Mouse (Mus musculus) liver, embryonic 15.5 days (tissue): ENCODE measurements around the gene Prpf4. TPM values are rescaled to one million over a fixed set of nuclear protein-coding genes. Genes with fewer than 3 reads are reported as not detected.

Experiments
- ATAC-seq: fragments of 200-750 bp; cut with Nextera tagmentation; 2 replicates; pipeline ENCODE4 v1.8.0; 2017; ENCODE audit warnings: moderate number of reproducible peaks, mild to moderate bottlenecking, moderate library complexity; ENCODE audit not compliant: insufficient read depth
- H3K27ac ChIP-seq: fragments of 300-500 bp; sonication (generic); replicated peaks from 2 replicates; pipeline ENCODE4 v1.5.1; 2015; ENCODE audit warnings: mild to moderate bottlenecking, inconsistent platforms
- H3K27me3 ChIP-seq: fragments of 300-500 bp; sonication (generic); 2 replicates; pipeline ENCODE4 v1.6.1; 2015; ENCODE audit warnings: mild to moderate bottlenecking, inconsistent platforms
- H3K36me3 ChIP-seq: fragments of 300-500 bp; sonication (generic); replicated peaks from 2 replicates; pipeline ENCODE4 v1.6.1; 2015; ENCODE audit warnings: moderate library complexity, mild to moderate bottlenecking, inconsistent platforms
- H3K4me1 ChIP-seq: fragments of 300-500 bp; sonication (generic); replicated peaks from 2 replicates; pipeline ENCODE4 v1.6.1; 2015; ENCODE audit warnings: inconsistent platforms
- H3K4me2 ChIP-seq: fragments of 300-500 bp; sonication (generic); 2 replicates; pipeline ENCODE4 v1.6.1; 2015; ENCODE audit warnings: moderate library complexity, mild to moderate bottlenecking, inconsistent platforms
- H3K4me3 ChIP-seq: fragments of 300-500 bp; sonication (generic); replicated peaks from 2 replicates; pipeline ENCODE4 v1.5.1; 2015; ENCODE audit warnings: mild to moderate bottlenecking, inconsistent platforms
- H3K9ac ChIP-seq: fragments of 300-500 bp; sonication (generic); 2 replicates; pipeline ENCODE4 v1.6.1; 2015; ENCODE audit warnings: moderate library complexity, mild to moderate bottlenecking, inconsistent platforms
- H3K9me3 ChIP-seq: fragments of 300-500 bp; sonication (generic); replicated peaks from 2 replicates; pipeline ENCODE4 v1.6.1; 2016; ENCODE audit warnings: inconsistent platforms
- WGBS: fragments of 180-500 bp; shearing (Covaris S2); methylation state at CpG from one replicate; pipeline ENCODE4 v1.1.7; 2015; ENCODE audit warnings: mixed read lengths; ENCODE audit not compliant: insufficient replicate concordance; 5-methylcytosine and 5-hydroxymethylcytosine counted together
- polyA plus RNA-seq: library from polyadenylated mRNA; unstranded; fragments of >200 nt; fragmentation: Nextera tagmentation; extraction: Ambion mirVana; gene quantifications from 2 replicates; pipeline ENCODE4 v1.2.1, GENCODE M21; 2015

The Prpf4 gene
- polyA plus RNA-seq, 1 experiment from 2014 or later = 9.1 TPM

GRCm38 (mm10) chr4:62411606-62412005 is 3.0 kb downstream of the Prpf4 start:
- H3K27ac ChIP-seq = no peak overlapping the region
- no peaks in the 10 kb centered on the region for H3K27me3 ChIP-seq
- peaks cover 65% of the 10 kb centered on the region for H3K36me3 ChIP-seq
- 67% methylated on average over 10 of the region's 10 CpGs for WGBS
- peaks cover 26% of the 10 kb centered on the region for H3K4me1 ChIP-seq
- no peak for ATAC-seq
- no peak overlapping the region for H3K9ac ChIP-seq
- no peaks in the 10 kb centered on the region for H3K9me3 ChIP-seq
- no peak overlapping the region for H3K4me3 ChIP-seq
- H3K4me2 ChIP-seq = no peak overlapping the region

GRCm38 (mm10) chr4:62418448-62418847 is 9.9 kb downstream of the Prpf4 start:
- no peak overlapping the region for H3K9ac ChIP-seq
- no peak for ATAC-seq
- H3K27ac ChIP-seq = no peak overlapping the region
- H3K4me1 ChIP-seq = no peaks in the 10 kb centered on the region
- H3K36me3 ChIP-seq = peaks cover 100% of the 10 kb centered on the region
- no peaks in the 10 kb centered on the region for H3K27me3 ChIP-seq
- H3K9me3 ChIP-seq = no peaks in the 10 kb centered on the region
- no peak overlapping the region for H3K4me2 ChIP-seq
- no peak overlapping the region for H3K4me3 ChIP-seq
- WGBS = 84% methylated on average over 8 of the region's 8 CpGs

- H3K9me3 ChIP-seq = no peaks in the 10 kb centered on the region
- no peak overlapping the region for H3K9ac ChIP-seq
- peaks cover 100% of the 10 kb centered on the region for H3K36me3 ChIP-seq
- no peak for ATAC-seq
- H3K27ac ChIP-seq = no peak overlapping the region
- no peaks in the 10 kb centered on the region for H3K27me3 ChIP-seq
- H3K4me1 ChIP-seq = no peaks in the 10 kb centered on the region
- no peak overlapping the region for H3K4me2 ChIP-seq
- H3K4me3 ChIP-seq = no peak overlapping the region
- WGBS = 81% methylated on average over 6 of the region's 6 CpGs
Measured at GRCm38 (mm10) chr4:62419091-62419490, 10.5 kb downstream of the Prpf4 start.

- Histone ChIP-seq H3K36me3 (peaks cover 49% of the 10 kb centered on the region), H3K27ac (no peak overlapping the region), H3K4me3 (no peak overlapping the region), H3K9ac (no peak overlapping the region), H3K9me3 (no peaks in the 10 kb centered on the region), H3K27me3 (peaks cover 6% of the 10 kb centered on the region), H3K4me1 (peaks cover 3% of the 10 kb centered on the region), H3K4me2 (no peak overlapping the region)
- 87% methylated on average over 4 of the region's 4 CpGs for WGBS
- no peak for ATAC-seq
Measured at GRCm38 (mm10) chr4:62425891-62426290, 17.3 kb downstream of the Prpf4 start.

GRCm38 (mm10) chr4:62427978-62428758 is 19.6 kb downstream of the Prpf4 start:
- H3K27ac ChIP-seq = no peak overlapping the region
- no peak overlapping the region for H3K4me3 ChIP-seq
- peaks cover 6% of the 10 kb centered on the region for H3K27me3 ChIP-seq
- no peaks in the 10 kb centered on the region for H3K9me3 ChIP-seq
- no peak for ATAC-seq
- no peak overlapping the region for H3K4me2 ChIP-seq
- 61% methylated on average over 17 of the region's 17 CpGs for WGBS
- H3K36me3 ChIP-seq = peaks cover 26% of the 10 kb centered on the region
- H3K4me1 ChIP-seq = peaks cover 16% of the 10 kb centered on the region
- H3K9ac ChIP-seq = no peak overlapping the region

- peaks cover 16% of the 10 kb centered on the region for H3K4me1 ChIP-seq
- H3K27me3 ChIP-seq = peaks cover 6% of the 10 kb centered on the region
- H3K9me3 ChIP-seq = no peaks in the 10 kb centered on the region
- no peak overlapping the region for H3K4me2 ChIP-seq
- 64% methylated on average over 9 of the region's 9 CpGs for WGBS
- no peak overlapping the region for H3K9ac ChIP-seq
- H3K4me3 ChIP-seq = no peak overlapping the region
- peaks cover 14% of the 10 kb centered on the region for H3K36me3 ChIP-seq
- H3K27ac ChIP-seq = no peak overlapping the region
- no peak for ATAC-seq
Measured at GRCm38 (mm10) chr4:62429616-62430015, 21.0 kb downstream of the Prpf4 start.

GRCm38 (mm10) chr4:62430678-62431077 is 22.1 kb downstream of the Prpf4 start:
- Histone ChIP-seq H3K9ac (no peak overlapping the region), H3K4me1 (peaks cover 16% of the 10 kb centered on the region), H3K4me3 (no peak overlapping the region), H3K27ac (peak overlapping the region; percentile 66), H3K9me3 (no peaks in the 10 kb centered on the region), H3K4me2 (no peak overlapping the region), H3K36me3 (peaks cover 4% of the 10 kb centered on the region; the same call in 1 of the 2 replicates), H3K27me3 (peaks cover 6% of the 10 kb centered on the region)
- ATAC-seq = no peak

GRCm38 (mm10) chr4:62431522-62431921 is 22.9 kb downstream of the Prpf4 start:
- no peaks in the 10 kb centered on the region for H3K36me3 ChIP-seq
- H3K9me3 ChIP-seq = no peaks in the 10 kb centered on the region
- peaks cover 16% of the 10 kb centered on the region for H3K4me1 ChIP-seq
- no peak overlapping the region for H3K4me3 ChIP-seq
- peaks cover 6% of the 10 kb centered on the region for H3K27me3 ChIP-seq
- peak overlapping the region; percentile 66 for H3K27ac ChIP-seq
- ATAC-seq = peak; percentile 69
- H3K9ac ChIP-seq = no peak overlapping the region
- peak overlapping the region; percentile 1; the same call in 1 of the 2 replicates for H3K4me2 ChIP-seq
- 36% methylated on average over 4 of the region's 4 CpGs for WGBS

GRCm38 (mm10) chr4:62433939-62434870 is 25.6 kb downstream of the Prpf4 start:
- no peaks in the 10 kb centered on the region for H3K9me3 ChIP-seq
- peaks cover 3% of the 10 kb centered on the region for H3K27me3 ChIP-seq
- H3K4me3 ChIP-seq = no peak overlapping the region
- H3K27ac ChIP-seq = no peak overlapping the region
- no peak overlapping the region for H3K9ac ChIP-seq
- WGBS = 57% methylated on average over 7 of the region's 7 CpGs
- H3K4me1 ChIP-seq = peaks cover 16% of the 10 kb centered on the region
- ATAC-seq = no peak
- no peaks in the 10 kb centered on the region for H3K36me3 ChIP-seq
- no peak overlapping the region for H3K4me2 ChIP-seq

- no peak within 1 kb of the TSS for H3K27ac ChIP-seq
- H3K27me3 ChIP-seq = no peaks in the 10 kb centered on the region
- H3K4me2 ChIP-seq = no peak within 1 kb of the TSS
- H3K4me1 ChIP-seq = peaks cover 16% of the 10 kb centered on the region
- WGBS = 75% methylated on average over 6 of the region's 6 CpGs
- no peaks in the 10 kb centered on the region for H3K9me3 ChIP-seq
- H3K9ac ChIP-seq = no peak within 1 kb of the TSS
- no peak for ATAC-seq
- H3K4me3 ChIP-seq = no peak within 1 kb of the TSS
- no peaks in the 10 kb centered on the region for H3K36me3 ChIP-seq
Measured at GRCm38 (mm10) chr4:62435081-62435480, 26.5 kb downstream of the Prpf4 start, which contains the start of gene Rnf183. TSS of gene Rnf183 (minus strand) at chr4:62435252.

- H3K4me2 ChIP-seq = no peak overlapping the region
- no peaks in the 10 kb centered on the region for H3K27me3 ChIP-seq
- ATAC-seq = no peak
- no peaks in the 10 kb centered on the region for H3K9me3 ChIP-seq
- H3K36me3 ChIP-seq = no peaks in the 10 kb centered on the region
- H3K4me1 ChIP-seq = no peaks in the 10 kb centered on the region
- H3K9ac ChIP-seq = no peak overlapping the region
- 66% methylated on average over 3 of the region's 3 CpGs for WGBS
- H3K27ac ChIP-seq = no peak overlapping the region
- no peak overlapping the region for H3K4me3 ChIP-seq
Measured at GRCm38 (mm10) chr4:62437256-62437778, 28.7 kb downstream of the Prpf4 start.
